Mouse (Mus musculus) skeletal muscle tissue, adult 2 months (tissue): ENCODE results near the gene 4930590J08Rik.

Experiments
- DNase-seq: peaks from one replicate; pipeline ENCODE4 v3.0.0-alpha.2; 2012; ENCODE audit warnings: low read depth, low spot score

The 4930590J08Rik gene

GRCm38 (mm10) chr6:91963429-91963828 lies 60.8 kb downstream of the 4930590J08Rik start:
- DNase-seq = no peak

DNA sequence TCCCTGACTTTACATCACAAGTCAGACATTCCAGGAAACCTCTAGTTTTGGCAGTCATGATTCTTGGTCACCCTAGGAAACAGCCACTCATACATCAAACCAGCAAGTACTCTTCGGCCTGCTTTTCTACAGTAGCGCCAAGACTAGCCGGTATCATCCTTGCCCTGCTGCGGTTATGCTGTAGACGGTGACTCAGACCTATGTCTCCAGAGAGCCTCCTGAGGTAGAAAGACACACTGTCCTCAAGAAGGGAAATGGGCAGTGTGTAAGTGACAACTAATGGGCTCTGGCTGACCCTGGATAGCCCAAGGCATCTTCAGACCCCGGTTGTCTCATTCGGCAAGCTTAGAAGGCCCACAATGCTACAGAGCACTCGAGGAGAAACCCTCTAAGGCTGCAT lies 62.5 kb downstream of the 4930590J08Rik start:
- no peak for DNase-seq

GRCm38 (mm10) chr6:91966006-91966405 lies 63.4 kb downstream of the 4930590J08Rik start:
- DNase-seq = no peak

GRCm38 (mm10) chr6:91972201-91972646 lies 69.6 kb downstream of the 4930590J08Rik start:
- DNase-seq = peak; percentile 60

DNA sequence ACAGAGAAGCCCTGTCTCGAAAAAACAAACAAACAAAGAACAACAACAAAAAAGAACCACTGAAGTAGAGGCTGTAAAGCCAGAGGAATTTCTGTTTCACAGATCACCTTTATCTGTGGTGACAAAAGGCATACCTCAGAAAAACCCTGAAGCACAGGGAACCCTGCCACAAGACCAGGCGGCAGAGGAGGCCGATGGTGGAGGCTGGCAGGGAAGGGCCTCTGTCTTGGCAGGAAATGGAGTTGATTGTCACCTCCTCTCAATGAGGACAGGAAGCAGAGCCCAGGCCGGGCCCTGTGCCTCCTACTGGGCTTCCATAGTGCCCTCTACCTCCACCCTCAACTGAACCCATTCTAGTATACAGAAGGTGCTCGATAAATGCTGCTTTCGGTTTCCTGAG lies 71.4 kb downstream of the 4930590J08Rik start:
- DNase-seq = no peak

DNA sequence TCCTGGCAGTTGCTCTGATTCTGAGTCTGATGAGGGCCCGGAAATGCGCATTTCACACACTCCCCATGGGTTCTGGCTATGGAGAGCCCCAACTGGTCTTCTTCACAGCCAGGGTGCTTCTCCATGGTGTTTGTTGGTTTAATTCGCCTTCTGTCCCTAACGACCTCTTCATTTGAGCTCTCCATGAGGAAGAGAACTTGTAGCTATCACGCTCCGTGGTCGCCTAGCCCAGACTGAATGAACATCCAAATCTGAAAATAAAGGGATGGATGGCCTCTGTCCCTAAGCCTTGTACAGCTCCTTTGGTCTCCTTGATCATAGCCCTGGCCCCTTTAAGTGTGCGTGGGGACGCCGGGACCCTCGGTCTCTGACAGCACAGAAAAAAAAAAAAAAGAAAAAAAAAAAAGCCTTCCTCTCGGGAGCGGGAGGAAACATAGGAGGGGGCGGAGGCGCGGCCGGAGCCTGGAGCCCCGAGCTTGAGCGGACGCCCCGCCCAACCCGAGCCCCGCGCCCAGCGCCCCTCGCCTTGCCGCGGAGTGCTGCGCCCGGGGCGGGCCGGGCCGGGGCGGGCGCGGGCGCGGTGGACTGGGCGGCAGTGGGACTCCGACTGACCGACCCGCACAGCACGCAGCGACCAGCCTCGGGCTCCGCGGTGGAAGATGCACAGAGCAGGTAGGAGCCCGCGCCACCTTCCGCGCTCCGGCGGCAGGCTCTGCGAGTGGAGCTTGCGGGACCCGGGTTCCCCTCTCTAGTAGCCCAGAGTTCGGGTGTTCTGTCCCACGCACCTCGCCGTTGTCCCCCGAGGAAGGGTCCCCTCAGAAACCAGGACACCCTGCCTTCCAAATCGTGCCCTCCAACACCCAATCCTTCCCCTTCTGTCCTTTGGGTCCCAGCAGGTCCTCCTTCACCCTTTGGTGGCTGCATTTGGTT lies 76.0 kb downstream of the 4930590J08Rik start, which contains the start of gene Fgd5:
Gene Fgd5 (plus strand): TSS at position 508 of the 930 bp plus-strand sequence.
- DNase-seq = no peak

GRCm38 (mm10) chr6:91979301-91979996 lies 76.8 kb downstream of the 4930590J08Rik start:
- DNase-seq = no peak

GRCm38 (mm10) chr6:91980011-91980410 lies 77.4 kb downstream of the 4930590J08Rik start:
- no peak for DNase-seq

- no peak for DNase-seq
Measured at GRCm38 (mm10) chr6:91990101-91990500, 87.5 kb downstream of the 4930590J08Rik start.

DNA sequence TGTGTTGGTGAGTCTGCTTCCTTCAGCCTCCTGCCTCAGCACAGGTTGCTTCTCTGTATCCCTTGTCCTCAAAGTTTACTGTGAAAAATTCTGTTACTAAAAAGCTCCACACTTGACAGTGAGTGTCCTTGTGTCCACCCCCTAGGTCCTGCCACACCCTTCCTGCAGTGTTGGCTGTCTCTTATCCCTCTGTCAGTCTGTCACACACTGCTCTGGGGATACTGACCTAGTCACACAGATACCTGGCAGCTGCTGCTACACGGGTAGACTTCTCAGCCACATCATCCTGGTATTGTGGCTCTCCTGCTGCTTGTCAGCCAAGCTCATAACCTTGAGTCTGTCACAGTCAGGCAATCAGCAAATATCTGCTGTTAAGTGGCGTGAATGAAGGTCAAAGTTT lies 90.2 kb downstream of the 4930590J08Rik start:
- no peak for DNase-seq

DNA sequence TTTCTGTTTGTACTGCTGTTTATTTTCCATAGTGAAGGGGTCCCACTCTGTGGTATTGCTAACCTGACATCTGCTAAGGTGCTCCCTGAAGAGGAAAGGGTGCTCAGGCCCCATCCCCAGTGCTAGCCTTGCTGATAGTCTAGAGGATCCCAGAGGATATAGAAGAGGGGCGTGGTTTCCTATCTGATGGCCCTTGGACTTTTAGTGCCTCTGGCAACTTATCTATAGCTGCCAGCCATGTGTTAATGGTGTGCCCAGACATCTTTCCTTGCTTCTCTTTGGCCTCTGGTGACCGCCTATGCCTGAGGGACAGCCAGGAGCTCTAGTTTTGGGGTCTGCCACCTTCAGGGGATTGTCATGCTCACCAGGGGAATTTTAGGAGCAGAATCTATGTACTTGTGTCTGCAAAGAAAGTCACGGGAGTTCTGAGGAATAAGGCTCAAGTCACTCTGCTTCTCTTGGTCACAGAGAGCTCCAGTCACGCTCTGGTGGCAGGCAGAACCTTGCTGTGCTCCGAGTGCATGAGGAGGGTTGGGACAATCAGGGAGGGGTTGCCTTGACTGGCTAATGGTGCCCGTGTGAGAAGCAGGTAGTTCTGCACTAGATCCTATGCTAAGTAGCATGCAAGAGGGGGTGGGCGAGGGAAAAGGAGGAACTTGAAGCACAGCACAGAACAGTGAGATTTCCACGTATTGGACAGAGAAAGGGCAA lies 91.3 kb downstream of the 4930590J08Rik start:
- no peak for DNase-seq

GRCm38 (mm10) chr6:91996072-91996471 lies 93.5 kb downstream of the 4930590J08Rik start:
- no peak for DNase-seq
